Mouse (Mus musculus): ENCODE data around the gene Sntg2.

- TF ChIP-seq CHD2 (IDR thresholded peaks at IDR 0.05; ENCODE audit: low read depth, low read length) (no peak), ZNF384 (IDR thresholded peaks at IDR 0.05; ENCODE audit: low read depth, low read length) (no peak), MAFK (IDR thresholded peaks at IDR 0.05; ENCODE audit: insufficient read depth, low read depth, low read length) (no peak), ZC3H11A (IDR thresholded peaks at IDR 0.05; ENCODE audit: borderline replicate concordance, low read depth, low read length) (no peak)
Measured at GRCm38 (mm10) chr12:30283741-30284140, 89.4 kb downstream of the Sntg2 start.

All from ES-E14 (cell line).